Mouse (Mus musculus): ENCODE measurements around the gene Psmb4. TPM values are rescaled to one million over a fixed set of nuclear protein-coding genes. Genes with fewer than 3 reads are reported as not detected.
A peak's percentile ranks its signal among the peaks of the same experiment; 100 is the strongest.

The Psmb4 gene
- polyA plus RNA-seq, 1 experiment from 2014 or later, result 312 TPM

DNA sequence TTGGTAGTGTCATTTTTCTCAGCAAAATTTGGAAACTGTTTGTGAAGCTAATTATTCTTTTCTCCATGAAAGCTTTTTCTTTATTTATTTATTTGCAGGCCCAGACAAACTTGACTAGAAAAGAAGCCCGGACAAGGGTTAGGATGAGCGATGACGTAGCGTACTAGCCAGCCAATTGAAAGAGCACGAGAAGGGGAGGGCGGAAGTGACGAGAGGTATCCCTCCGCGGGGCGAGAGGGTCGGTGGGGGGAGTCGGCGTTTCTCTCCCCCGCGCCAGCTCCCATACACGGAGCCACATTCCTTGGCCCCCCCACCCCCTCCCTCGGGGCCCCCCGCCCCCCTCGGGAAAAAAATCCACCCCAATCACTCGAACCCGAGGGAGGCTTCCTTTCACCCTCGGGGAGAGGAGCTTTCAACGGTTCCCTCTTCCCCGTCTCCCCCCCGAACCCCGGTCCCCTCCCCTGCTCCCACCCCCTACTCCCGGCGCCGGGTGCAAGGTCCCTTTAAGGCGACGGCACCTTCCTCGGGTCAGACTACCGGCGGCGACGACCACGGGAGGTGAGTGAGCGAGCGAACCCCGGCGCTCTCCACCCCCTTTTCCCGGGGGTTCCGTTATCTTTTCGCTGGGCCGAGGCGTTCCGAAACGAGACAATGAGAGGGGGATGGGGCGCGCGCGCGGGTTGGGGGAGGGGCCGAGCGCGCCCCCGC lies 49.4 kb downstream of the Psmb4 start, which contains the start of gene Pogz:
Gene Pogz (plus strand): TSS at position 385 of the 708 bp plus-strand sequence.
- Histone ChIP-seq H3K27me3 (no peaks in the 10 kb centered on the region), H3K4me3 (peak within 1 kb of the TSS; percentile 64), H3K27ac (peak within 1 kb of the TSS; percentile 98), H3K36me3 (no peaks in the 10 kb centered on the region), H3K4me1 (0 out of 2 replicates have a peak, but pooled peaks cover 4% of the 10 kb centered on the region), H3K9ac (peak within 1 kb of the TSS; percentile 78), H3K4me2 (peak within 1 kb of the TSS; percentile 61), H3K9me3 (no peaks in the 10 kb centered on the region)
- WGBS, result under 1% methylated on average over 53 of the region's 57 CpGs
- peak; percentile 93 for ATAC-seq (ENCODE audit: insufficient number of reproducible peaks, low FRiP score, low TSS enrichment, low read depth)

DNA sequence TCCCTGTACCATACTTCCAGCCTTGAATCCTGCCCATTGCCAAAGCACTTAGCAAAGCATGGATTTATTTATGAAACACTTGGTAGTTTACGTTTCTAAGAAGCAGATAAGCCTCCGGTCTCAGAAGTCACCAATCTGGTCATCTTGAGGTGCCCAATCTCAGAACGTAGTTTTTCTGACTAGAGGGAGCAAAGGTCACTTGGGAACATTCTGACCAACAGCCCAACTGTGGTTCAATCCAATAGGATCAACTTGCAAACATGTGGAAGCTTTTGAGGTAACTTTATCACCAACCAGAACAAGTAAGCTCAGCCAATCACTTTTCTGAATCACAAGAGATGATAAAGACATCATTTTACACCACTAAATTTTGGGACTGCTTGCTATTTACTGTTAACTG lies 51.4 kb downstream of the Psmb4 start:
- no peak for ATAC-seq (ENCODE audit: insufficient number of reproducible peaks, low FRiP score, low TSS enrichment, low read depth)
- no peak overlapping the region for H3K4me3 ChIP-seq
- WGBS, result 82% methylated on average over 3 of the region's 3 CpGs
- no peak overlapping the region for H3K27ac ChIP-seq
- H3K9ac ChIP-seq, result no peak overlapping the region
- no peaks in the 10 kb centered on the region for H3K36me3 ChIP-seq
- 0 out of 2 replicates have a peak, but pooled peaks cover 4% of the 10 kb centered on the region for H3K4me1 ChIP-seq
- no peaks in the 10 kb centered on the region for H3K27me3 ChIP-seq
- no peak overlapping the region for H3K4me2 ChIP-seq
- H3K9me3 ChIP-seq, result no peaks in the 10 kb centered on the region

Other genes with a start within 250 kb of the Psmb4 start
- not detected in 2 replicates for gene Gm10972, start 243.8 kb downstream of the Psmb4 start, polyA plus RNA-seq (2015; fragmentation: Nextera tagmentation; extraction: Ambion mirVana)
- gene Tuft1, start 228.1 kb downstream of the Psmb4 start, polyA plus RNA-seq (2015; fragmentation: Nextera tagmentation; extraction: Ambion mirVana), result 30.2 and 30.9 TPM in 2 replicates
- 0.77 and 1.4 TPM in 2 replicates for gene Selenbp2, start 193.4 kb downstream of the Psmb4 start, polyA plus RNA-seq (2015; fragmentation: Nextera tagmentation; extraction: Ambion mirVana)
- 16.7 and 16.9 TPM in 2 replicates for gene Cgn, start 100.5 kb downstream of the Psmb4 start, polyA plus RNA-seq (2015; fragmentation: Nextera tagmentation; extraction: Ambion mirVana)
- gene Pogz, start 49.4 kb downstream of the Psmb4 start, polyA plus RNA-seq (2015; fragmentation: Nextera tagmentation; extraction: Ambion mirVana), result 12.9 and 13.1 TPM in 2 replicates
- 51.9 and 57.7 TPM in 2 replicates for gene Selenbp1, start 46.1 kb upstream of the Psmb4 start, polyA plus RNA-seq (2015; fragmentation: Nextera tagmentation; extraction: Ambion mirVana)
- gene Rfx5, start 67.1 kb upstream of the Psmb4 start, polyA plus RNA-seq (2015; fragmentation: Nextera tagmentation; extraction: Ambion mirVana), result 8.0 and 8.2 TPM in 2 replicates
- 26.8 and 29.1 TPM in 2 replicates for gene Pi4kb, start 87.8 kb upstream of the Psmb4 start, polyA plus RNA-seq (2015; fragmentation: Nextera tagmentation; extraction: Ambion mirVana)
- 16.8 and 20.2 TPM in 2 replicates for gene Zfp687, start 128.5 kb upstream of the Psmb4 start, polyA plus RNA-seq (2015; fragmentation: Nextera tagmentation; extraction: Ambion mirVana)
- 253 and 271 TPM in 2 replicates for gene Psmd4, start 155.7 kb upstream of the Psmb4 start, polyA plus RNA-seq (2015; fragmentation: Nextera tagmentation; extraction: Ambion mirVana)
- gene Pip5k1a, start 220.0 kb upstream of the Psmb4 start, polyA plus RNA-seq (2015; fragmentation: Nextera tagmentation; extraction: Ambion mirVana), result 19.4 and 22.0 TPM in 2 replicates
- gene Vps72, start 224.1 kb upstream of the Psmb4 start, polyA plus RNA-seq (2015; fragmentation: Nextera tagmentation; extraction: Ambion mirVana), result 139 and 141 TPM in 2 replicates
- 4.2 and 12.9 TPM in 2 replicates for gene Tmod4, start 237.5 kb upstream of the Psmb4 start, polyA plus RNA-seq (2015; fragmentation: Nextera tagmentation; extraction: Ambion mirVana)
- 61.2 and 67.2 TPM in 2 replicates for gene Scnm1, start 247.1 kb upstream of the Psmb4 start, polyA plus RNA-seq (2015; fragmentation: Nextera tagmentation; extraction: Ambion mirVana)
- gene Lysmd1, start 247.1 kb upstream of the Psmb4 start, polyA plus RNA-seq (2015; fragmentation: Nextera tagmentation; extraction: Ambion mirVana), result 17.9 and 18.5 TPM in 2 replicates

Measured in limb, embryonic 15.5 days (tissue).